Mouse (Mus musculus): ENCODE measurements around the gene Hat1.

- TF ChIP-seq CTCF (IDR thresholded peaks at IDR 0.05; ENCODE audit: low read depth) (no peak), EP300 (optimal IDR thresholded peaks at IDR 0.05) (no peak)
Measured at GRCm38 (mm10) chr2:71419408-71419807, 30.6 kb downstream of the Hat1 start.
